Mouse (Mus musculus): Measurements from ENCODE around the gene Gm8439. TPM values are rescaled to one million over a fixed set of nuclear protein-coding genes. Genes with fewer than 3 reads are reported as not detected.
A peak's percentile ranks its signal among the peaks of the same experiment; 100 is the strongest.
"Not testable (repeated sequence)": the region's sequence is repeated elsewhere in the genome, so short reads cannot be mapped to it uniquely, and the experiment has no call there.

The Gm8439 gene
- total RNA-seq (2022), result not detected

DNA sequence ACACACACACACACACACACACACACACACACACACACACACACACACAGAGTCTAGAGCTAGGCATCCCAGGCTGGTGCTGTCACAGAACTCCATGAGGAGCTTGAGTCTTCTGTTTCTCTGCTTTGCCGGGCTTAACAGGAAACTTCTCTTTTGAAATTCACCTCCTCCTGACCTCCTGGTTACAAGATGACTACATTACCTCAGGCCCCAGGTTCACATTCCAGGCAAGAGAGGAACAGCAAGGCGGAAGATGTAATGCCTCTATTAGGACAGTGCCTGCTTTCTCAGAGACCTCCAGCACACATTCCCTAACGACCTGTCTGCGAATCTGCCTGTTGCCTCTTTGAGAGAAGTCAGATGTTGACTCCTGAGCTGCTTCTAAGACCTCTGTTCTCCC, at the start of gene Gm8439:
Gene Gm8439 (plus strand): TSS at position 301 of the 400 bp plus-strand sequence.
- no peak for DNase-seq (ENCODE audit: low spot score in 2 of 2)

DNA sequence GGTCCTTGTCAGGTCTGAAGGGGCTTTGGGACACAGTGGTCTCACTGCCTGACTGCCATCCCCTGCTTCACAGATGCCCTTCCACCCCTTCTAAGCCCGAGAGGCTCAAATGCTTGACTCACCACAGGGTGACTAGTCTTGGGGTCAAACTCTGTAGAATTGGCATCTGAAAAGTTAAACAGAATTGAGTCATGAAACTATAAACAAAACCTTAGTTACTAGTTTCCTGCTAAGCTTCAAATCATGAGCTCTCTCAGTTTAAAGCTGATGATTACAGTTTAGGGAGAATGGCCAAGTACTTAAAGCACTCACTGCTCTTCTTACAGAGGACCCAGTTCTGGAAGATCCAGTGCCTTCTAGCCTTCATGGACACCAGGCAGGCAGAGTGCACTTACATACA, 43.6 kb upstream of the Gm8439 start:
- DNase-seq (ENCODE audit: low spot score in 2 of 2), result no peak

DNA sequence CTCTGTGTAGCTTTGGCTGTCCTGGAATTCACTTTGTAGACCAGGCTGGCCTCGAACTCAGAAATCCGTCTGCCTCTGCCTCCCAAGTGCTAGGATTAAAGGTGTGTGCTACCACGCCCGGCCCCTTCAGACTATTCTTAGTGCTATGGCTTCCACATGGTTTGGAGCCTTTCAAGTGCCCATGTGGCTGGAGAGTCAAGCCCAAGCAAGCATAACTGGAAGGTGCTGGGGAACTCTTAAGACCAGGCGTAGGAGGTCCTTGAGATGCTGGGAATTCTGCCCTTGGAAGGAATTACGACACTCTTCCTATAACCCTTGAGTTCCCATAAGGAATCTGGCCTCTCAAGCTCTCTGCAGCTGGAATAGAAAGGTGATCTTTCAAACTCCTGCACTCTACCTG, 32.0 kb upstream of the Gm8439 start:
- no peak for DNase-seq (ENCODE audit: low spot score in 2 of 2)

DNA sequence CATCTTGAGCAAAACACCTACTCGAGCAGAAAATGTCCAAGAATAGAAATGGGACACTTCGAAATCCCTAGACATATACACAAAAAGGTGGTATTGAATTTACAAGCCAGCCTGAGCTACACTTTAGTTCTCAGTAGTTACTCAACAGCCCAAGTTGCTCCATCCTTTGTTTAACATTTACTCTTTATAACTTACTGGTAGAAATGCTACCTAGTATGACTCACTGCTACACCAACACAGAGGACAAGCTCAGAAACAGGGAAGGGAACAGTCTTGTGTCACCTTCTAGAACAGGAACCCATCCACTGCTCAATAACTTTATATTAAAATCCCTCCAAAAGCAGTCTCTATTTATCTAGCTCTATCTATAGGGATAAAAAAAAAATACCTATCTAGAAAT, 22.8 kb upstream of the Gm8439 start:
- no peak for DNase-seq (ENCODE audit: low spot score in 2 of 2)

DNA sequence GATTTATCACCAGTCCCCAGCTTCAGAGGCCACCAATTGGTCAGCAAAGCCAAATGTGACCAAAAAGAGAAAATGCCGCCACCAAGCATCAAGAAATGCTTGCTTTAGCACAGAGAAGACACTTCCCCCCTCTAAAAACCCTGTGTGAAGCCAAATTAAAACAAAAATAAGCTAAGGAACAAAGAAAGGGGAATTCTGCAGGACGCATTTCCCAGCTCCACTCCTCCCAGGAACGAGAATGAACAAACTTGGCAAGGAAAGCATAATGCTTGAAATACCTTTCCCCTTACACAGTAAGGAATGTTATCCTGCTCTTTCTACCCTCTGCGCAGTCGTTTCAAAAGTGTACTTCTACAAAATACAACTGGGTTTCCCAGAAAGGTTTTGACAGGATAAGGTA, 20.5 kb upstream of the Gm8439 start:
- no peak for DNase-seq (ENCODE audit: low spot score in 2 of 2)

DNA sequence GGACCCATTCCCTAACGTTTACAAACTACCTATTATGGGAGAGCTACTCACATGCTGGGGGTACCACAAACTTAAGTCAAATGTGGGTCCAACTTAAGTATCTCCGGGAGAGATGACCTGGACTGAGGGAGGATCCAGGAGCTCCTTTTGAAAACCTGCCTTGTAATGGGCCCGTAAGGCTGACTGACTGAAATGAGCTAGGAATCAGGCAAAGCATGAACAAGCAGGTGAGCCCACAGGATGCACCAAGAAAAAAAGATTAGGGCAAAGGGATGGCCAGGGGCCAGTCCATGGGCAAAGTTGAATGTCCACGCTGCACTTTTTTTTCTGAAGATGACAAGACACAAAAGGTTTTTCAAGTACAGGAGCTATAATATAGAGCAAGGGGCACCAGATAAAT, 19.5 kb upstream of the Gm8439 start:
- no peak for DNase-seq (ENCODE audit: low spot score in 2 of 2)

DNA sequence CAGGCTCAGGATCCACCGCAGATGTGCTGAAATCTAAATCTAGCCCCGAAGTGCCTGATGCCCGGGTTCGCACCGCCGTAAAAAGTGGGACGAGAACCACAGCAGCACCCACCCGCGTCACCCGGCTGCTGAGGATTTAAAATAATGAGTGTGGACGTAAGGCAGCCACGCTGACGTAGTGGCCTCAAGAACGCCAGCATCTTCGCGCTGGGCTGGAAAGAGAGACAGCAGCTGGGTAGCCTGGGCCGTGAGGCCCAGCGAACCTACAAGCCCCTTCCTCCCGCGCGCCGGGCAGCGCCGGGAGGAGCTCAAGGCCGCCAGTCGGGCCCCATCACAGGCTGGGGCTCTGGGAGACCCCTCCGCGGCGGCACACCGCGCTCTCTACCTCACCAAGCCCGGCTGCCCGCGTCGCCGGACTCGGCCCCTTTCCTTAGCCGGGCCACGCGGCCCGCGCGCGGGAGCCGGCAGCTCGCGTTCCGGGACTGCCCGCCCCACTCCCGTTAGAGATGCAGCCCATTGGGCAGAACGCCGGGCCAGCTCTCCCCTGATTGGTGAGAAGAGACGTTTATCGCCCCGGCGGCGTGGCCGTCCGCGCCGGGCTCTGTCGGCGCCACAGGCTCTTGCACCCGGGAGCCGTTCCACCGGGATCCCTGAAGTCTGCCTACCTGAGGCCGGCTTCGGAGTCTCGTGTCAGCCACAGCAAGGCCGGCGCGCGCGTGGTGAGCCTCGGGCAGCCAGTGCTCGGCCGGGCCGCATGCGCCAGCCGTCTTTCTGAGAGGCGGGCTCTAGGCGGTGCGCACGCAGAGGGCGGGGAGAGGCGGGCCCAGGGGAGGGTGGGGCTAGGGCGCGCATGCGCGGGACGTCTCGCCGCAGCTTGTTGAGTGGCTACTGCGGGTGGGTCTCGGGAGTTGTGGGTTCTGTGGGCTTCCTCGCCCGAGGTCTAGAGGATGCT, 18.8 kb upstream of the Gm8439 start, which contains the start of gene Ctps:
Gene Ctps (minus strand): TSS at position 791 of the 952 bp plus-strand sequence.
- peak; percentile 87 to 90 for DNase-seq (ENCODE audit: low spot score in 2 of 2)

DNA sequence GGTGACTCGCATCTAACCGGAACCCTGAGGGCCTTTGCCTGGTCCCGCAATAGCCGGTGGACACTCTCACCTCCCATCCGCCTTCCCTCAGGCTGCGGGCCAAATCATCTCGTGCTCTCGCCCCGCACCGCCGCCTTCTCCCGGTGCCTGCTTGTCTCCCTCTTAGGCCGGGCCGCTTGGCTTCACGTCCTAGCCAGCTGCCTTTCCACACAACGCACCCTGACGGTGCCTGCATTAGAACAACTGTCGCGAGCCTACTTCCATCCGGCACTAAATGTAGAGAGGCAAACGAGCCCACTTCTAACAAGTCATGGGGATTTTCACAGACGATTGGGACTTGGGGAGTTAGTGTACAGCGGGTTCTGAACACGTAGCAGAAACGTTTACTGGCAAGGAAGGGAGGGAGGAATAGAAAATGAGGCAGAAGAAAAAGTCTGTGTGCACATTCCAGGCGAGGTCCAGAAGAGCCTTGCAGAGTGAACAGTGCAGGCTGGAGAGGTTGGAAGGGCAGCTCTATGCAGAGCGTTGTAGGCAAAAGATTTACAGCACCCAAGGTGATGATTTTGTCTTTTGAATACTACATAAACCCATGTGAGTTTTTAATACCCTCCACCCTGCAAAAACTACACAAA, 18.0 kb upstream of the Gm8439 start:
- no peak for DNase-seq (ENCODE audit: low spot score in 2 of 2)

DNA sequence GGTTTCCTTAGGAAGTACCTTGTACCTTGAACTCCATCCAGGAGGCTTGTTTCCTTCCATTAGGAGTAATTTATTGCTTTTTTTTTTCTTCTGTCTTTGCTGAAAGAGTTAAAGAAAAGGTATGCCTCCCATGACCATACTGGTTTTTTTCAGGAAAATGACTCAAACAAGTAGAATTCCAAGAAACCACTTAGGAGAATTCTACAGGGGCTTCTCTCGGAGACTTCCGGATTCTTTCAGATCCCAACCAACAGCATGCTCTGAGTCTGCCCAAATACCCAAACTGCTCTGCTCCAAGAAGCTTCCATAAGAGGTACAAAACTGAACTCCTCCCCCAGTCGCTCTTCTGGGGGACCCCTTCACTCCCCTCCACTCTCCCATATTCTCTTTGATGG, 17.5 kb upstream of the Gm8439 start:
- no peak for DNase-seq (ENCODE audit: low spot score in 2 of 2)

DNA sequence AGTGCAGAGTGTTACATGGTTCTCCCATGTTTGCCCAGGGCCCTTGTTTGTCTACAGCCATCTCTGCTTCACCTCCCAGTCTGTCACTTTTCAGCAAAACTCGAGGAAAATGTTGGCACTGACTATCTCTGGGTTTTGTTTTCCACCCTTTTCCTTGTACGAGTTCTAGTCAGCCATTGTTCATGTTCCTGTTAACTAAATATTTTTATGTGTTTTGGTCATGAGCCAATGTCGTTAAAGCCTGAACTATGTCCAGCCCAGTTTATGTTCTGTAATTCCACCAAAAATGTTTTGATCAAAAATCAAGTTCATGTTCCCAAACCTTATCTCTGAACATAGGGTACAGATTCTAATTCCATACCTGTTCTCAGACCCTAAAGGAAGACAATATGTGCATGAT, 16.9 kb upstream of the Gm8439 start:
- DNase-seq (ENCODE audit: low spot score in 2 of 2), result no peak

DNA sequence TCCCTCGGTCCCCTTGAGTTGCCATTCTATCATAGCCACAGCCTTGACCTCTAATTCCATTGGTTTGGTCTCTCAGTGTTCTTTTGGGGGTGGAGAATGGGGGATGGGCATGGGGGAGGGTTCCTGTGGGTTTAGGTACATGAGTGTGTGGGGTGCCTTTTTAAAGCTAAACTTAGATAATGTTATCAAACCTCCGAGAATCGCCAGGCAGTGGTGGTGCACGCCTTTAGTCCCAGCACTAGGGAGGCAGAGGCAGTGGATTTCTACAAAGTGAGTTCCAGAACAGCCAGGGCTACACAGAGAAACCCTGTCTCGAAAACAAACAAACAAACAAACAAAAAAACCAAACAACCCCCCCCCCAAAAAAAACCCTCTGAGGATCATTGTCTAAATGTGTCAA, 7.7 kb upstream of the Gm8439 start:
- no peak for DNase-seq (ENCODE audit: low spot score in 2 of 2)

DNA sequence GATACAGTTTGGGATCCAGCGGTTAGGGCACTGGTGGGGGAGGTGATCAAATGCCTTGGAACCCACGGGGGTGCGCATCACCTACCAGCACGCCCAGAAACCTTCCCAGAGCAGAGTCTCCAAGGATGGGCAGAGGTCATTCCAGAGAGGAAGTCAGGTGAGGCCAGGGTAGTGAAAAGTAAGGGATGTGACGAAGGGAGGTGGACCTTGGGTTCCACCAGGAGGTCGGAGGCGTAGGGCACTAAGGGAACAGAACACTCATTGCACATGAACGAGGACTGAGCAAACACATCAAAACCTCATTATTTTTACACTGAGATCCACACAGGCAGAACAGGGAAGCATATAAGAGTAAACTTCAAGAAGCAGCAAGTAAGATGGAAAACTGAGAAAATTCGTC, 6.8 kb upstream of the Gm8439 start:
- DNase-seq (ENCODE audit: low spot score in 2 of 2), result no peak

DNA sequence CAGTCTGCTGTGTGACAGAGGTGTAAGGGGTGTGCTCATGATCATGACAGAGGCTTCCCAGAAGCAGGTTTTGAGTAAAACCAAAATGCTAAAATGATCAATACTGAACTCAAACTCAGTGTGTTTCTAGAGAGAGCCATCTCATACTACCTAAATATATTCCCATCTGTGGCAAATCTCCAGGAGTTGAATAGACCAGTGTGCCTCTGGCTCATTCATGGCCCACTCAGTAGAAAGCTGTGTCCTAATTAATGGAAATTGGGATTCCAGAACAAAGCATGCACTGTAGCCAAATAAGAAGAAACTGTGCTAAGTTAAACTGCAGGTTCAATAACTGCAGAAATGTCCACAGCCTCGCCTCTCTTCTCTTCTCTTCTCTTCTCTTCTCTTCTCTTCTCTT, 1.6 kb upstream of the Gm8439 start:
- DNase-seq (ENCODE audit: low spot score in 2 of 2), result no peak

DNA sequence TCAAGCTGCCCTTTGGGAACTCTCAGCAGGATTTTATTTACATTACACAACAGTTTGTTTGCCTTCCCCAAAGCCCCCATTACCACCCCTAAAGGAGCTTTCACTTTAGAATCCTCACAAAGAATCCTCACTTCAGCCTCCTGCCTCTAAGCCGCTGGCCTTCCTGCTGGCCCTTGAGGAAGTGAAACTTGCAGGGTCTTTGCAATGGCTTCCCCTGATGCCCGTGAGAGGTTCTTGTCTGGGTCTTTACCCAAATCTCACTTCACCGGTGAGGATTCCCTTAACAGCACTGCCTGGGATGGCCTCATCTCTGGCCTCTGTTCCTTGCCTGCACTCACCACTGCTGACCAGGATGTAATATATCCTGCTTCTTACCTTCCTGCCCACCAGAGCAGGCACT, 525 bp downstream of the Gm8439 start:
- no peak for DNase-seq (ENCODE audit: low spot score in 2 of 2)

DNA sequence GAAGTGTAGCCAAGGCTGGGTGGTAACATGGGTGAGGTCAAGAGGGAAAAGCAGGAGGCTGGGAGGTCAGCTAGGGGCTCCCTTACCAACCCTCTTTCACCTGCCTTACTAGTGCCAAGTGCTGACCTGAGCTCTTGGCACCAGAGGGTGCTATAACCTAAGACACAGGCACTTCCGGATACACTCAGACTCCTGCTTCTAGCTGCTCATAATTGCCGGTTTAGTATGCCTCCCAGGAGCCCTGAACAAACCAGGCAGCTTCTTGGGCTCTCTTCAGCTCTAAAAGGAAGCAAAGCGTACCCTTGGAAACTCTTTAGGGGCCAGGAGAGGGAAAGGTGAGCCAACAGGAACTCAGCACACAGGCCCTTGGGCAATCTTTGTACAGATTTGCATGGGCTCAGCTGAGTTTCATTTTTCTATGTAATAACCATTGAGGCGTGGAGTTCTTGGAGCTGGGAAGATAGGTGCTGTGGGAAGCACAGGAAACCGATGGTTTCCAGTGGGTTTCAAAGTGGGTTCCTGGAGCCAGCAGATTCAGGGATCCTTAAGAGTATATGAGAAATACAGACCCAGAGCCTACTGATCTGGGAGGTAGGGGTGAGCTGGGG, 1.4 kb downstream of the Gm8439 start:
- peak; percentile 44 to 53 for DNase-seq (ENCODE audit: low spot score in 2 of 2)

DNA sequence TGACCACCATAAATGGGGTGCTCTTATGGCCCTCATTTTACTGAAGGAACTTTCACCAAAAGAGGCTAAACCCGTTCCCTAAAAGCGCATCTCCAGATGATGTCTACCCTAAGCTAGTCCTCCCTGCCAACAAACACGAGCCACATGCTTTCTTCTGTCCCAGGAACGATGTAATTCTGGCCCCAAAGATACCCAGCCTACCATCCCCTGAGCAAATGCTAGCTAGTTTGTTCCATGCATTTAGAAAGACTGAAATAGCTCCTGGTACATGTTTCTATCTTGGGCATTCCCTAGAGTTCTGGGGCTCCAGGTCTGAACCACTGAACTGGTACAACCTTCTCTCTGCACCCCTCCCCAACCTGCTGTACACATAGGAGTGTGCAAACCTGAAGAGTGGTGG, 2.4 kb downstream of the Gm8439 start:
- no peak for DNase-seq (ENCODE audit: low spot score in 2 of 2)

DNA sequence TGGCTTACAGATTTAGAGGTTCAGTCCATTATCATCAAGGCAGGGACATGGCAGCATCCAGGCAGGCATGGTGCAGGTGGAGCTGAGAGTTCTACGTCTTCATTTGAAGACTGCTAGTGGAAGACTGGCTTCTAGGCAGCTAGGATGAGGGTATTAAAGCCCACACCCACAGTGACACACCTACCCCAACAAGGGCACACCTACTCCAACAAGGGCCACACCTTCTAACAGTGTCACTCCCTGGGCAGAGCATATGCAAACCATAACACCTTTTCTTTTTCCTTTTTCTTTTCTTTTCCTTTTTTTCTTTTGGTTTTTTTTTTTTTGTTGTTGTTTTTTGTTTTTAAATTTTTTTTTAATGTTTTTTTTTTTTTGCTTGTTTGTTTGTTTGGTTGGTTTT, 7.7 kb downstream of the Gm8439 start:
- not testable (repeated sequence) for DNase-seq (ENCODE audit: low spot score in 2 of 2)

DNA sequence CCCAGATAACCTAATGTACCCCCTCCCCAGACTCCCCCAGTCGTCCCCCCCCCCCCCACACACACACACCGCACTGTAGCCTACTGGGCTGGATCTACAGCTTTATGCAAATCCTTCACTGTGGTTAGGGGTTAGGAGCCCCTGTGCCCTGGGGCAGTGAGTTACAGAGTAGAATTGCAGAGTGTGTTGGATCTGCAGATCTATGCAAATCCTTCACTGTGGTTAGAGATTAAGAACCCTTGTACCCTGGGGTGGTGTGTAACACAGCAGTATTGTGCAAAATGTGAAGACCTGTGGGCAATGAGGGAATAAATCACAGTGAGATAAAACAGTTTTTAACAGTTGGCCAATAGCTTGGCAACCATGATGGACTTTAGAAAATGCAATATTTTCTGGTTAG, 10.4 kb downstream of the Gm8439 start:
- DNase-seq (ENCODE audit: low spot score in 2 of 2), result no peak

DNA sequence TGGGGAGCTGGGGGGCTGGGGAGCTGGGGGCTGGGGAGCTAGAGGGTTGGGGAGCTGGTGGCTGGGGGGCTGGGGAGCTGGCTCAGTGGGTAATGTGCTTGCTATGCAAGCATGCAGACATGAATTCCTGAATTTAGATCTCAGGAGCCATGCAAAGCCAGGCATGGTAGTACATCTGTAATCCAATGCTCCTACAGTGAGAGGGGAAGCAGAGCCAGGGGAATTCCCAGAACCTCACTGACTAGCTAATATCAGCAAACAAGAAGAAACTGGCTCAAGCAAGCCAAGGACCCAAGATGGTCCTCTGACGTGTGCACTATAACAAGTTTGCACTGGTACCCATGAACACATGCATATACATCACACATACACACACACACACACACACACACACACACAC, 13.2 kb downstream of the Gm8439 start:
- no peak for DNase-seq (ENCODE audit: low spot score in 2 of 2)

DNA sequence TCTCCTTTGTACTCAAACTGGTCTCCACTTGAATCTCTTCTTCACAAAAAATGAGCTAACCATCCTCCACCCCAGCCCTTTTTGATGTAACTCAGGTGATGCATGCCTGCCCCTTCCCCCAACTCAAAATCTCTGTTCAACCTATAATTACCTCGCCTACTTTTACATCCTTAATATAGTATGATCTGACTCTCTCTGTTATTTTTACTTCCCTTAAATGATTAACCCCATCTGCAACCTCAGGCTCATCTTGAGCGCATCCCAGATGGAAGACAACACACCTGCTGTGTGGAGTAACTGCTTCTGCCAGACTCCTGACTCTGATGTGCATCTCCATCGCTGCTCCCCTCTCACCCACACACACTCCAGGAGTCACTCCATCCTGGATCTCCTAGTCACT, 14.1 kb downstream of the Gm8439 start:
- DNase-seq (ENCODE audit: low spot score in 2 of 2), result no peak

DNA sequence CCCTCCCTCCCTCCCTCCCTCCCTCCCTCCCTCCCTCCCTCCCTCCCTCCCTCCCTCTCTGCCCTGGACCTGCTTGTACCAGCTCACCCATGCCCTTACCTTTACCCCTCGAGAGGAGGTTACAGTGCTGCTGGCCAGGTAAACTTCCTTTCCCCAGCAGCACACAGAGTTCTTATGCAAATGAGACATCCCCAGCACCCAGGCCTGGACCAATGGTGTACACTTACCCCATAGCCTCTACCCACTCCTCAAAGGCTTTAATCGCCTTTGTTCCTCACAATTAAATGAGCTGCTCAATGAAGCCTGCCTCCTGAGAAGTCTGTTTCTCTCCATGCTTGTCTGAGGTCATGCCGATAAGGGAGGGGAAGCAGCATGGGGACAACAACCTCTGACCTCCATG, 18.4 kb downstream of the Gm8439 start:
- no peak for DNase-seq (ENCODE audit: low spot score in 2 of 2)

DNA sequence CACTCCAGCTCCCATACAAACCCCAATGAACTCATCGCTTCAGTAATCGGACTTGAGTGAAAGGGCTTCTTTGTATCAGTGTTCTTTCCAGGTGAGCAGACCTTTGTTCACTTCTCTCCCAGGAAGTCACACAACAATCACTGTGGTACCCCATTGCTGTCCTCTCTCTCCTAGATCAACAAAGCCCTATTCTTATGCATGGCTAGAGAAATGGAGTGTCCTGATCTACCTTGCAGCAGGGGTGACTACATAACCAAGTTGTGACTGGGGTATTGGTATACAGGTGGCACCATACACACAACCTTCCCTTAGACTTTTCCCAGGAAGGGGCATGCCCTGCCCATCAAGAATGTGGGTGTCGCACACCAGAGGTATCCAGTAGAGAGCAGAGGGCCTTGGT, 22.5 kb downstream of the Gm8439 start:
- no peak for DNase-seq (ENCODE audit: low spot score in 2 of 2)
